Mouse (Mus musculus) limb, embryonic 14.5 days (tissue): ENCODE measurements around the gene Supt4a. TPM values are rescaled to one million over a fixed set of nuclear protein-coding genes. Genes with fewer than 3 reads are reported as not detected.

Experiments
- ATAC-seq: fragments of 200-750 bp; cut with Nextera tagmentation; 2 replicates; pipeline ENCODE4 v1.8.0; 2017; ENCODE audit warnings: low read depth, moderate number of reproducible peaks, moderate TSS enrichment; ENCODE audit not compliant: low FRiP score
- DNase-seq: peaks from one replicate; pipeline ENCODE4 v3.0.0-alpha.2; 2015; ENCODE audit warnings: low spot score
- H3K27ac ChIP-seq: fragments of 300-500 bp; sonication (generic); replicated peaks from 2 replicates; pipeline ENCODE4 v1.5.1; 2014; ENCODE audit warnings: low read depth, mild to moderate bottlenecking, low read length, moderate library complexity, mixed read lengths
- H3K27me3 ChIP-seq: fragments of 300-500 bp; sonication (generic); 2 replicates; pipeline ENCODE4 v1.6.1; 2014; ENCODE audit warnings: low read length, mixed read lengths; ENCODE audit not compliant: control insufficient read depth, insufficient read depth
- H3K36me3 ChIP-seq: fragments of 300-500 bp; sonication (generic); 2 replicates; pipeline ENCODE4 v1.6.1; 2014; ENCODE audit warnings: mild to moderate bottlenecking, low read length, moderate library complexity, mixed read lengths; ENCODE audit not compliant: control insufficient read depth, insufficient read depth
- H3K4me1 ChIP-seq: fragments of 300-500 bp; sonication (generic); 2 replicates; pipeline ENCODE4 v1.6.1; 2014; ENCODE audit warnings: antibody characterized with exemption, low read length, mixed read lengths; ENCODE audit not compliant: control insufficient read depth, insufficient read depth
- H3K4me2 ChIP-seq: fragments of 300-500 bp; sonication (generic); replicated peaks from 2 replicates; pipeline ENCODE4 v1.6.1; 2014; ENCODE audit warnings: low read depth, mild to moderate bottlenecking, low read length, moderate library complexity; ENCODE audit not compliant: severe bottlenecking
- H3K4me3 ChIP-seq: fragments of 300-500 bp; sonication (generic); replicated peaks from 2 replicates; pipeline ENCODE4 v1.5.1; 2014; ENCODE audit warnings: low read length
- H3K9ac ChIP-seq: fragments of 300-500 bp; sonication (generic); 2 replicates; pipeline ENCODE4 v1.6.1; 2014; ENCODE audit warnings: mild to moderate bottlenecking, low read depth, low read length, moderate library complexity; ENCODE audit not compliant: severe bottlenecking
- H3K9me3 ChIP-seq: fragments of 300-500 bp; sonication (generic); 2 replicates; pipeline ENCODE4 v1.6.1; 2016; ENCODE audit warnings: low read length; ENCODE audit not compliant: control insufficient read depth
- POLR2A ChIP-seq: fragments of 200-500 bp; IDR thresholded peaks from 2 replicates; pipeline ENCODE4 v1.8.0; 2012; ENCODE audit warnings: inconsistent platforms, mild to moderate bottlenecking, moderate library complexity, borderline replicate concordance; ENCODE audit not compliant: insufficient read depth, insufficient read length; ENCODE audit errors: extremely low read depth
- WGBS: fragments of 180-500 bp; shearing (Covaris S2); extraction: QIAGEN DNeasy Blood & Tissue Kit; methylation state at CpG from one replicate; pipeline ENCODE4 v1.1.7; 2014; 5-methylcytosine and 5-hydroxymethylcytosine counted together
- polyA plus RNA-seq, 2 experiments: library from polyadenylated mRNA; depleted of rRNA in 1 of 2; stranded (reverse) in 1 of 2; unstranded in 1 of 2; fragments of >200 nt; fragmentation: Nextera tagmentation in 1 of 2; extraction: Ambion mirVana in 1 of 2; gene quantifications; 2 replicates each; pipeline versions ENCODE4 v1.2.1 to v1.2.3; 2012 to 2014

Supt4a gene
- polyA plus RNA-seq, 2 experiments = 121 to 167 TPM

- peaks cover 18% of the 10 kb centered on the region for H3K36me3 ChIP-seq
- no peak overlapping the region for H3K27ac ChIP-seq
- DNase-seq (no peak), ATAC-seq (no peak)
- no peaks in the 10 kb centered on the region for H3K9me3 ChIP-seq
- TF ChIP-seq POLR2A = no peak
- H3K9ac ChIP-seq = no peak overlapping the region
- no peak overlapping the region for H3K4me3 ChIP-seq
- H3K4me1 ChIP-seq = no peaks in the 10 kb centered on the region
- H3K4me2 ChIP-seq = peak overlapping the region; percentile 7; the same call in 1 of the 2 replicates
- H3K27me3 ChIP-seq = no peaks in the 10 kb centered on the region
- 31% methylated on average over 19 of the region's 19 CpGs for WGBS
These were observed 11.1 kb downstream of the Supt4a start for GRCm38 (mm10) chr11:87748132-87749119.

- ATAC-seq (no peak), DNase-seq (no peak)
- Histone ChIP-seq H3K27me3 (no peaks in the 10 kb centered on the region), H3K27ac (no peak overlapping the region), H3K9ac (no peak overlapping the region), H3K4me1 (no peaks in the 10 kb centered on the region), H3K4me3 (no peak overlapping the region), H3K36me3 (peaks cover 8% of the 10 kb centered on the region), H3K4me2 (peak overlapping the region; percentile 7; the same call in 1 of the 2 replicates), H3K9me3 (no peaks in the 10 kb centered on the region)
- WGBS = 34% methylated on average over 18 of the region's 18 CpGs
- TF ChIP-seq POLR2A = no peak
These were observed 12.1 kb downstream of the Supt4a start for GRCm38 (mm10) chr11:87749192-87750042.

- no peak overlapping the region for H3K4me3 ChIP-seq
- peaks cover 3% of the 10 kb centered on the region for H3K36me3 ChIP-seq
- H3K4me2 ChIP-seq = no peak overlapping the region
- H3K9me3 ChIP-seq = no peaks in the 10 kb centered on the region
- no peak overlapping the region for H3K27ac ChIP-seq
- DNase-seq (no peak), ATAC-seq (no peak)
- H3K27me3 ChIP-seq = no peaks in the 10 kb centered on the region
- TF ChIP-seq POLR2A = no peak
- 80% methylated on average over 11 of the region's 11 CpGs for WGBS
- H3K9ac ChIP-seq = no peak overlapping the region
- H3K4me1 ChIP-seq = no peaks in the 10 kb centered on the region
These were observed 12.7 kb downstream of the Supt4a start for GRCm38 (mm10) chr11:87750043-87750421.

GRCm38 (mm10) chr11:87750521-87750920, 13.2 kb downstream of the Supt4a start:
- no peak overlapping the region for H3K27ac ChIP-seq

GRCm38 (mm10) chr11:87751031-87751430, 13.7 kb downstream of the Supt4a start:
- Histone ChIP-seq H3K36me3 (no peaks in the 10 kb centered on the region), H3K4me1 (no peaks in the 10 kb centered on the region), H3K27ac (no peak overlapping the region), H3K4me2 (no peak overlapping the region), H3K27me3 (no peaks in the 10 kb centered on the region), H3K9ac (no peak overlapping the region), H3K9me3 (no peaks in the 10 kb centered on the region), H3K4me3 (no peak overlapping the region)
- no peak for TF ChIP-seq POLR2A
- WGBS = 78% methylated on average over 8 of the region's 8 CpGs
- DNase-seq = no peak
- no peak for ATAC-seq

More at GRCm38 (mm10) chr11:87750521-87750920, 13.2 kb downstream of the Supt4a start:
- Histone ChIP-seq H3K4me2 (no peak overlapping the region), H3K4me3 (no peak overlapping the region), H3K36me3 (no peaks in the 10 kb centered on the region), H3K9ac (no peak overlapping the region), H3K4me1 (no peaks in the 10 kb centered on the region), H3K27me3 (no peaks in the 10 kb centered on the region), H3K9me3 (no peaks in the 10 kb centered on the region)
- 79% methylated on average over 3 of the region's 3 CpGs for WGBS
- no peak for TF ChIP-seq POLR2A
- ATAC-seq (no peak), DNase-seq (no peak)
